Mouse (Mus musculus) heart, adult 8-10 months (tissue): ENCODE data around the gene Smyd1. TPM values are rescaled to one million over a fixed set of nuclear protein-coding genes. Genes with fewer than 3 reads are reported as not detected.
"Not testable (repeated sequence)": the region's sequence is repeated elsewhere in the genome, so short reads cannot be mapped to it uniquely, and the experiment has no call there.

Experiments used
- DNase-seq: peaks from one replicate; pipeline ENCODE4 v3.0.0; 2022; ENCODE audit warnings: low spot score
- total RNA-seq, 4 experiments: library from RNA; stranded (reverse); gene quantifications; 2 replicates each; pipeline ENCODE4 v1.2.4; 2022

Smyd1 gene
- total RNA-seq, 4 experiments from 2014 or later, result 345 to 402 (median 349) TPM

DNA sequence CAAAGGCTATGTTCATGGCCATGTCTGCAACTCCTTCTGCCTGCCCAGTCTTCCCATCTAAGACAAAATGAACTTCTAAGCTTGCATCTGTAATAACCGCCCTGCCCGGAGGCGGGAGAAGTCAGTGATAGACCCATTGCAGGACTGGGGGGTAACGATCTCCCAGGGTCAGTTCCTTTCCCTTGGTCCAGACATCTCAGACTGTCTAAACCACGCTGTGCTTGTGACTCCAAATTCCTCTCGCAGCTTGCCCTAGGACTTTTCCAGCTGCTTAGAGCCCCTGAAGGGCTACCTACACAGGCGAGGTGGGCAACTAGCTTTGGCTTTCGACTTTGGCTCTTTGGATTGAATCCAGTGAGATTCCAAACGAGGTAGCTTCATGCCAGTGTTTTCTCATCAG, 2.8 kb upstream of the Smyd1 start:
- DNase-seq, result no peak

- no peak for DNase-seq
Observed at GRCm38 (mm10) chr6:71322491-71322921, 473 bp upstream of the Smyd1 start, which contains the start of gene Cd8b1. Gene Cd8b1 (plus strand): TSS chr6:71322788.

GRCm38 (mm10) chr6:71307486-71307885, 14.5 kb downstream of the Smyd1 start:
- no peak for DNase-seq

GRCm38 (mm10) chr6:71302097-71302731, 19.8 kb downstream of the Smyd1 start:
- DNase-seq, result no peak

DNA sequence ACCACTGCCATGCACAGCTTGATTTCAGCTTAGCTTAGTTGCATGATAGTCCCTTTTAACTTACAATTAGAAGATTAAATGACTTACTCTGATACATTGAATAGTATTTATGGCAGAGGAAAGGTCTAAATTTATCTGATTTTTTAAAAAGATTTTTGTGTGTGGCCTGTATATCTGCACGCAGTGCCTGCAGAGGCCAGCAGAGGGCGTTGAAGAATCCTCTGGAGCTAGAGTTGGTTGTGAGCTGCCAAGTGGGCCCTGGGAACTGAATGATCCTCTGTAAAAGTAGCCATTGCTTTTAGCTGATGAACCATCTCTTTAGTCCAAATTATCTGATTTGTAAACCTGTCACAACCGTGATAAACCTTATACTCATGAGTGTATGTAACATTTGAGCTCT, 23.3 kb downstream of the Smyd1 start:
- no peak for DNase-seq

DNA sequence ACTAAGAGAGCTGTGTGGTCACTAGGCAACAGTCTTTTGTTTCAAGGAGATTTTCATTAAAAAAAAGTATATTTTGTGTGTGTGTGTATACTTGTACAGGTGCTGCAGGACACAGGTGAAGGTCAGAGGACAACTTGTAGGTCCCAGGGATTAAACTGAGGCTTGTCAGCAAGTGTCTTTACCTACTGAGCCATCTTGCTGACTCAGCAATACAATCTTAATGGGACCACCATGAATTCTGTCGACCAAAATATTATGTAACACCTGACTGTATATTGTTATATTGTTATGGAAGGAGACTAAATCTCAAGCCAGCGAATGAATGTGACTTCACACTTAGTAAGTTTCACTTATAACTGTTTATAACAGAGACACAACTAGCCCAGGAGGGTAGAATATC, 24.0 kb downstream of the Smyd1 start:
- DNase-seq, result no peak

DNA sequence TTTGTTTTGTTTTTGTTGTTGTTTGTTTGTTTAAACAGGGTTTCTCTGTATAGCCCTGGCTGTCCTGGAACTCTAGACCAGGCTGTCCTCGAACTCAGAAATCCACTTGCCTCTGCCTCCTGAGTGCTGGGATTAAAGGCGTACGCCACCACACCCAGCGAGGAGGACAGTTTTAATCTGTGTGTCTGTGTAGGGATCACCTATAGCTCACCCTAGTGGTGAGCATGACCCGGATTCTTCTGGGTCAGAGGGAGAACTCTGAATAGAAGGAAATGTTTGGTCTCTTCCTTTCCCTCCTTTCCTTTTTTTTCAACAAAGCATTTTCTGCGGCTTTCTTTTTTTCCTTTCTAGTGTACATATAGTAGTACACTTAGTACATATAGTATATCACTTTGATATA, 26.7 kb downstream of the Smyd1 start:
- DNase-seq, result no peak

GRCm38 (mm10) chr6:71293509-71293908, 28.5 kb downstream of the Smyd1 start:
- peak; percentile 61 for DNase-seq

DNA sequence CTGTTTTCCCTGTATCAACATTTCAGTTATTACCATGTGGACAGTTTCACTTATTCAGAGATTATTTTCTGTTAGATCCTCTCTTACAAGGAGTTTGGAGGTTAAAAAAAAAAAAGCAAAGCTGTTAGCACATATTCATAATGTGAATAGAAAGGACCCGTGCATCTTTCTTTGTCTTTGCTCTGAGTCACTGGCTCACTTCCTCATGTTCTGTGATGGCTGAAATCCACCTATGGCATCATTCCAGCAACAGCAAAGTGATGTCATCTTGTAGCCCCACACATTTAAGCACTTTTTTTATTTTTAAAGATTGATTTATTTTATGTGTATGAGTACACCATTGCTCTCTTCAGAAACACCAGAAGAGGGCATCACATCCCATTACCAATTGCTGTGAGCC, 42.6 kb downstream of the Smyd1 start:
- DNase-seq, result no peak

DNA sequence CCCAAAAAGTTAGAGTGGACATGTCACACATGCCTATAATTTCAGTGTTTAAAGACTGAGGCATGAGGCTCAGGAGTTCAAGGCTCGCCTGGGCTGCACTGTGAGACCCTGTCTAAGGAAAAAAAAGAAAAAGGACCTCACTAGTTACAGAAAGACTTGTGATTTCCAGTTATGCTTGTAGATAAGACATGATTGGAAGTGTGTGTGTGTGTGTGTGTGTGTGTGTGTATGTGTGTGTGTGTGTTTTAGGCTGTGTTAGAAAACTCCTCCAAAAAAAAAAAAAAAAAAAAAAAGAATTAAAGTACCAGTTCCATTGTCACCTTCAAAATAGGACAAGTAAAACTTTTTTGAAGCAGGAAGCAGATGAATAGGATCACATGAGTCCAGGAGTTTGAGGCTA, 47.4 kb downstream of the Smyd1 start:
- DNase-seq, result no peak

DNA sequence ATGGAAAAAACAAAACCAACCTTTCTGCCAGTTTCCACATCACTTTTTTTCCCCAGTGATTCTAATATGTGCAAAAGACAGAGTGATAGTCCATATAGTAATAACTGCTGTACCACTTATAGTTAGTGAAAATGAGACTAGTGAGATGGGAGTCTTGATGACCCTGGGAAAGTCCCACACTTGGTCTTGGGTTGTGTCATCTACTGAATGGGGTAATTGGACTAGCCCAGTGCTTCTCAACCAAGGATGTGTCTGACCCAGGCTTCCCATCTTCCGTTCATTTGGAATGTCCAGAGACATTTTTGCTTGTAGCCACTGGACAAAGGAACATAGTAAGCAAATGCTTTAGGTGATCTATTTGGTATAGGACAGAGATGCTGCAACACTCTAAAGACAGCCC, 48.3 kb downstream of the Smyd1 start:
- no peak for DNase-seq

GRCm38 (mm10) chr6:71272316-71272741, 49.7 kb downstream of the Smyd1 start:
- no peak for DNase-seq

DNA sequence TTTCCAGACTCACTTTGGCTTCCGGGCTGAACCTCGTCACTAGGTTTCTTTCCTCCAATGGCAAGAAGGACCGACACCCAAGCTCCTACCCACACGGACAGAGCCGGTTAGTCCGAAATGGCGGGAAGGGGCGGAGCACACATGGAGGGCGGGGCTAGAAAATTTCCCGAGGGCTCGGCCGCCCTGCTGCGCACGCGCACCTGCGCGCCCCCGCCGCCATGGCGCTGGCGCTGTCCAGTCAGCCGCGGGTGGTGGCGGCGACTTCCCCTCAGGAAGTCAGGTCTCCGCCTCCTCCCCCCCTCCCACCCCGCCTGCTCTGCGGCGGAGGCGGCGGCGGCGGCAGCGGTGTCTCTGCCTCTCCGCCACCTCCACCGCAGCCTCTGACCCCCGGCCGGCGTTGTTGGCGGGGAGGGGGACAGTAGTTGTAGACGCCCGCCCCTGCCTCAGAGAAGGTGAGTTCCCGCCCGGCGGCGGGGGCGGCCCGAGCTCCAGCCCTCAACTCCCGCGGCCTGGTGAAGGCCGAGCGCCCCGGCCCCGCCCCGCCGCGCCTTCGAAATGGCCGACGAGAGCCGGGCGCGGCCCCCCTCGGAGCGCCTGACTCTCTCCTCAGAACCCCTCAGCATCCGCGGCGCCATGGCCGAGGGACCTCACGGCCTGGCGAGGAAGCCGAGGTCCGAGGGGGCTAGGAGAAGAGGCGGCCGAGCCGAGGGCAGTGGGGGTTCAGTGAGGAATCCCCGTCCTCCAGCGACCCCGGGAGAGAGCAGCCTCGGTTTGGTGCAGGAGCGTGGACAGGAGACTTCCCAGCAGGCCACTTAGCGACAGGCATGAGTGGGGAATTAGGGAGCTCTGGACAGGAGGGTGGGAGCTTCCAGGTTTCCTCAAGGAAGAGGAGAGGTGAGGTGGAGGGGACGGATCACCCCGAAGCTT, 50.4 kb downstream of the Smyd1 start, which contains the start of gene Krcc1:
Krcc1 (plus strand) TSS at position 289 of the 927 bp plus-strand sequence.
- peak; percentile 97 for DNase-seq

- DNase-seq, result no peak
Observed at GRCm38 (mm10) chr6:71271057-71271388, 51.0 kb downstream of the Smyd1 start.

DNA sequence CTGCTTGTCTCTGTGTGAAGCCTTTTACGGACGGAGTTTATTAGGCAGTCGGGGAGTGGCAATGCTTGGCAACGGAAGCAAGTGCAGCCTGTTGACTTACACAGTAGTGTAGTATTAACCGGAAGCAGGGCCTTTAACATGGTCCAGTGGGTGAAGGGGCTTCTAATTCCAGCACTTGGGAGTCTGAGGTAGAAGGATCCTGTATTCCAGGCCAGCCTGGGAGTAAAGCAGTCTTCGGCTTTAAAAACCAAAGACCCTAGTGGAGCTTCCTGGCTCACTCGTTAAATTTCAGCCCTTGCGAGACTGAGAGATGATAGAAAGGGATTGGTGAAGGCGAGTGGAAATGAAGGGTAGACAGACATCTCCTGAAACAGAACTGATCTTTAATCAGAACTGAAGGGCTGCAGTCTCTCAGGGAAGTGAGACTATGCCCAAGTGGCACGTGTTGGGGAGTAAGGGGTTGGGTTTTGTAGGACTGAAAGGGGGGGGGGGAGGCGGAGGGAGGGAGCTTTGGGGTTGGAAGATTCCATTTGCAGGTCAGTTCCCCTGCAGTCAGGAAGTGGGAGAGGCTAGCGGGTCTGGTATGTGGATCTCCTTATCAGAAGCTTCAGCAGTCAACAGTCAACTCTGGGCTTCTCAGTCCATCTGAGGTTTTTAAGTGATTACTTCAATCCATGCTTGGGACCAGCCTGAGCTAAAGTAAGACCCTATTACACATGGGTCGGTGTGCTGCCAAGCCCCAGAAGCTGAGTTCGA, 51.6 kb downstream of the Smyd1 start:
- peak; percentile 38 for DNase-seq

DNA sequence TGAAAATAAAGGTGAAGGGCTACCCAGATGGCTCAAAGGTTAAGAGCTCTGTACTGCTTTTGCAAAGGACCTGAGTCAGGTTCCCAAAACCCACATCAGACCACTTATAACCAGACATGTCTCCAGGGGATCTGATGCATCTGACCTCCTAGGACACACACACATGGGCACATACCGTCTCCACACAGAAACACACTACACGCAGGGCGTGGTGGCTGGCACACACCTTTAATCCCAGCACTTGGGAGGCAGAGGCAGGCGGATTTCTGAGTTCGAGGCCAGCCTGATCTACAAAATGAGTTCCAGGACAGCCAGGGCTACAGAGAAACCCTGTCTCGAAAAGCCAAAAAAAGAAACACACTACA, 52.4 kb downstream of the Smyd1 start:
- not testable (repeated sequence) for DNase-seq

DNA sequence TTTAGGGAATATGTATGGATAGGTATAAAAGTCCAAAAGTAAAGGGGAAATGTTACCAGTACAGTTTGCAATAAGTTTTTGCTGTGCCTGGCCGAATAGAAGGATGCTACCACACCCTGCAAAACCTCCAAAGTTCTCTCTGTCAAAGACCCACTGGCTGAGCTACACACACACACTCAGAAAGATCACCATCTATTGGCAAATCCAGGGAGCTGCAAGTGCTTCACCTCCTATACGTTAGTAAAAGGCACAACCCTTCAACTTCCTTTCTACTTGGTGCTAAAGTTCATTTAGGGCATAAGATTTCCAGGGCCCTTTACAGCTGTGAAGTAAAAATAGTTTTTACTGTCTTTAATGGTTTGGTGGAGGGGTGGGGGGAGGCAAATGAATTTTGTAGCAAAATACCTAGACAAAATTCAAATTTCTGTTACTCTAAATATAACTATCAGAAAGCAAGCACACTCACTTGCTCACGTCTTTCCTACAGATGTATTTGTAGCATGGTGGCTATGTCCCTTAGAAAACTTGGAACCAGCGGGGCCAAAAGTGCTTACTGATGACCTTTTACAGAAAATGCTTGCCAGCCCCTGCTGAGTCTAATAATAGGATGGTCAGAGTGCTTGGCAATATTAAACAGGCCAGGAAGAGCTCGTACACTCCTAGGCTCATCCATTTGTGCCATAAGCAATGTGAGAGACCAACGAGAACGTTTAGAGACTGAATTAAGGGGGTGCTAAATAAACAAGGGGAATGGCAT, 52.9 kb downstream of the Smyd1 start:
- peak; percentile 41 for DNase-seq

DNA sequence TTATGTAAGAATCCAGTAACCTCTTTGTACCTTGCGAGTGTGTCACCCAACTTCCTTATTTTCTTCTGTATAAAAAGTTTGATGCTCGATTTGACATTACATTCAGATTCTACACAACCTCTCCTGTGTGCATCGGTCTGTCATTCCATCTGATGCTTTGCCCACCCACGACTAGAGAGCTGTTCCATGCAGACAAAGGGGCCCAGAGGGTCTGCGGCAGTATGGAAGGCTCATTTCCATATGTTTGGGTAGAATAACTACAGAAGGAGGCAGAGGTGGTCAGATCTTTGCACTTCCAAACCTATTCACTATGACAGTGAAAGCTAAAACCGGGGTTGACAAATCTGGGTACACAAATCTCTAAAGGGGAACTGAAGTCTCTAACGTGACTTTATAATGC, 54.4 kb downstream of the Smyd1 start:
- not testable (repeated sequence) for DNase-seq

DNA sequence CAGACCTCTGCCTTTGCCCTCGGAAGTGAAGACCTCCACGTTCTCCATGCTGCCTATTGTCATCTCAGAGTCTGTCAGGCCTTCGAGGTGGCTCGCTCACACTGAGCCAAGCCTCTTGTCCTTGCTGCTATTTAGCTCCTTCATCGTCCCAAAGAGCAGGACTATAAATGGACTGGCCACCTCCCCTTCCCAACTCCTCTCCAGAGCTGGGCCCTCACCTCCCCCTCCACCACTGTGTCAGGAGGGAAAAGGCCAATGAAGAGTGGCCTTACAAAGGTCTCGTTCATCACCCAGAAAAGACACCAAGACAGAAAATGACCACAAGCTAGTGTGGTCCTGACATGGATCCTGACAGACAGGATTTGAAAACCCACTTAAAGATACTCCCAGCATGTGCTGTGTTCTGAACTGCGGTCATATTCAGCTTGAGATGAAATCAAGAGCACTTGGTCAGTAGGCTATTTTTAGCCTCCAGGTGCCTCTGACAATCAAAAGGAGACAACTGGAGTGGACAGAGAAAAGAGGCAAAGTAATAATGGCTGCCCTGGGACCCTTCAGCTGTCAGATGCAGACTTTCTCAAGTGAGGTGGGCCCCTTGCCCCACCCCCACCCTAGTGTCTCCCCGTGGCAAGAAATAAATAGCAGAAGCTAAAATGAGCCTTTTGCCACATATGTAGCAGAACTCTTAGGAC, 59.7 kb downstream of the Smyd1 start:
- DNase-seq, result peak; percentile 50

DNA sequence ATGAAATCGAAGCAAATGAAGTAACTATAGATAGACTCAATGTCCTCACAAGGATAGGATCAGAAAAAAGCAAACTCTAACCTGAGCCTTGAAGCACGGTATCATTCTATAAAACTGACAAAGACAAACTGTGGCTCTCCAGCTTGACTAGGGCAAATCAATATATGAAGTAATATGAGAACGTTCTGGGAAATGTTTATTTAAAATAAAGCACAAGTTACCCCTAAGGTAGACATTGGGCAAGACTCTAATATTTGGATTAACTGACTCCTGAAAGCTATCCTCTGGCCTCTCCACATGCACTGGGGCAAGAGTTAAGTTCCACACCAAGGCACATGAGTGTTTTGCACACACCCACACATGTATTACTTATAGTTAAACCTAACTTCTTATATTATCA, 61.0 kb downstream of the Smyd1 start:
- DNase-seq, result no peak
